23 mouse cellular contexts compared by ENCODE assay signal in genomic region chr13:69764646-69765045, GRCm38 (mm10). TPM values are rescaled to one million over a fixed set of nuclear protein-coding genes. Genes with fewer than 3 reads are reported as not detected.
DNase-seq lines count a peak whose midpoint lies in the region; ATAC-seq and TF ChIP-seq lines count a peak whose summit lies in the region.
"Had no signal": no experiment of that assay in that cellular context is flagged by ENCODE, and none has a peak within 500 bp of the region (broad histone marks: within the 10 kb centered on the region; RNA-seq: fewer than 3 reads in every experiment).

No protein-coding gene starts in this region.

- ATAC-seq in forebrain, embryonic 14.5 days, result no peak
- ATAC-seq in forebrain, embryonic 16.5 days, result no peak
- no peak for ATAC-seq in midbrain, embryonic 13.5 days
- ATAC-seq in midbrain, postnatal 0 days (ENCODE audit: low FRiP score), result no peak
- ATAC-seq: activated CD4-positive, CD25-positive, alpha-beta regulatory T cell, adult 4 months had no signal

- H3K4me3 ChIP-seq in forebrain, embryonic 14.5 days (ENCODE audit: low read depth, low read length), result no peak overlapping the region
- no peak overlapping the region for H3K4me3 ChIP-seq in forebrain, embryonic 16.5 days (replicated peaks; ENCODE audit: low read length)
- no peak overlapping the region for H3K4me3 ChIP-seq in midbrain, embryonic 13.5 days (replicated peaks)
- no peak overlapping the region for H3K4me3 ChIP-seq in midbrain, postnatal 0 days (ENCODE audit: low read depth, low read length)
- H3K4me3 ChIP-seq: embryonic facial prominence, embryonic 12.5 days; embryonic facial prominence, embryonic 15.5 days; gastrocnemius, adult 2 months; hindbrain, embryonic 12.5 days; hindbrain, embryonic 15.5 days had no signal

- H3K27me3 ChIP-seq in forebrain, embryonic 14.5 days (replicated peaks; ENCODE audit: control insufficient read depth, insufficient read depth, low read length), result no peaks in the 10 kb centered on the region
- no peaks in the 10 kb centered on the region for H3K27me3 ChIP-seq in forebrain, embryonic 16.5 days (replicated peaks; ENCODE audit: control insufficient read depth, insufficient read depth, low read length)
- no peaks in the 10 kb centered on the region for H3K27me3 ChIP-seq in midbrain, embryonic 13.5 days
- H3K27me3 ChIP-seq in midbrain, postnatal 0 days (ENCODE audit: insufficient read depth, low read length), result no peaks in the 10 kb centered on the region
- H3K27me3 ChIP-seq: embryonic facial prominence, embryonic 12.5 days; embryonic facial prominence, embryonic 15.5 days; hindbrain, embryonic 12.5 days; hindbrain, embryonic 15.5 days had no signal

- no peak overlapping the region for H3K9ac ChIP-seq in forebrain, embryonic 14.5 days (ENCODE audit: low read length)
- H3K9ac ChIP-seq in forebrain, embryonic 16.5 days (replicated peaks; ENCODE audit: low read depth, low read length), result no peak overlapping the region
- no peak overlapping the region for H3K9ac ChIP-seq in midbrain, embryonic 13.5 days (replicated peaks)
- no peak overlapping the region for H3K9ac ChIP-seq in midbrain, postnatal 0 days (replicated peaks; ENCODE audit: low read length, poor library complexity, severe bottlenecking)
- H3K9ac ChIP-seq: embryonic facial prominence, embryonic 12.5 days; embryonic facial prominence, embryonic 15.5 days; hindbrain, embryonic 12.5 days; hindbrain, embryonic 15.5 days had no signal

- no peaks in the 10 kb centered on the region for H3K4me1 ChIP-seq in forebrain, embryonic 14.5 days (ENCODE audit: control insufficient read depth, insufficient read depth, low read length)
- H3K4me1 ChIP-seq in forebrain, embryonic 16.5 days (replicated peaks; ENCODE audit: control insufficient read depth, insufficient read depth, low read length), result peaks cover 15% of the 10 kb centered on the region
- H3K4me1 ChIP-seq in midbrain, embryonic 13.5 days (replicated peaks), result no peaks in the 10 kb centered on the region
- no peaks in the 10 kb centered on the region for H3K4me1 ChIP-seq in midbrain, postnatal 0 days (ENCODE audit: insufficient read depth, low read length)
- H3K4me1 ChIP-seq: embryonic facial prominence, embryonic 12.5 days; embryonic facial prominence, embryonic 15.5 days; hindbrain, embryonic 12.5 days; hindbrain, embryonic 15.5 days had no signal

- no peak for TF ChIP-seq CTCF in midbrain, postnatal 0 days (IDR thresholded peaks at IDR 0.05)

- WGBS in forebrain, embryonic 14.5 days, result 63% methylated on average over 9 of the region's 9 CpGs
- WGBS in forebrain, embryonic 16.5 days, result 45% methylated on average over 9 of the region's 9 CpGs
- WGBS in midbrain, embryonic 13.5 days, result 64% methylated on average over 9 of the region's 9 CpGs
- 51% methylated on average over 9 of the region's 9 CpGs for WGBS in midbrain, postnatal 0 days

- no peak overlapping the region for H3K27ac ChIP-seq in forebrain, embryonic 14.5 days (ENCODE audit: low read depth, low read length)
- H3K27ac ChIP-seq in forebrain, embryonic 16.5 days (ENCODE audit: low read length), result no peak overlapping the region
- 0 out of 2 replicates have a peak overlapping the region, but pooled peaks have one; percentile 19 for H3K27ac ChIP-seq in midbrain, embryonic 13.5 days
- no peak overlapping the region for H3K27ac ChIP-seq in midbrain, postnatal 0 days (ENCODE audit: low read depth, low read length)
- H3K27ac ChIP-seq: embryonic facial prominence, embryonic 12.5 days; embryonic facial prominence, embryonic 15.5 days; gastrocnemius, adult 2 months; hindbrain, embryonic 12.5 days; hindbrain, embryonic 15.5 days had no signal

- no peaks in the 10 kb centered on the region for H3K9me3 ChIP-seq in forebrain, embryonic 14.5 days (replicated peaks; ENCODE audit: control insufficient read depth, low read length)
- H3K9me3 ChIP-seq in forebrain, embryonic 16.5 days (ENCODE audit: control insufficient read depth, low read length), result no peaks in the 10 kb centered on the region
- H3K9me3 ChIP-seq in midbrain, embryonic 13.5 days, result no peaks in the 10 kb centered on the region
- H3K9me3 ChIP-seq in midbrain, postnatal 0 days (ENCODE audit: low read length), result no peaks in the 10 kb centered on the region
- H3K9me3 ChIP-seq: embryonic facial prominence, embryonic 12.5 days; embryonic facial prominence, embryonic 15.5 days; hindbrain, embryonic 12.5 days; hindbrain, embryonic 15.5 days had no signal

- DNase-seq in forebrain, embryonic 14.5 days (ENCODE audit: low spot score), result peak; percentile 32
- peak; percentile 37 for DNase-seq in layer of hippocampus, adult 11-12 months (ENCODE audit: low spot score)
- no peak for DNase-seq in layer of hippocampus, adult 9-10 months (ENCODE audit: low spot score)
- no peak for DNase-seq in midbrain, postnatal 0 days (ENCODE audit: low spot score)
- DNase-seq: adrenal gland, adult 8-10 months; adrenal gland, postnatal 25 days; cerebellum, adult 11 months; cerebellum, adult 2 months; cerebellum, adult 9-11 months; cerebellum, postnatal 25 days; gastrocnemius, adult 2 months; gastrocnemius, postnatal 14 days; heart, adult 11 months had no signal

- no peak overlapping the region for H3K4me2 ChIP-seq in forebrain, embryonic 14.5 days (ENCODE audit: low read length)
- no peak overlapping the region for H3K4me2 ChIP-seq in forebrain, embryonic 16.5 days (ENCODE audit: low read length)
- no peak overlapping the region for H3K4me2 ChIP-seq in midbrain, embryonic 13.5 days (replicated peaks)
- no peak overlapping the region for H3K4me2 ChIP-seq in midbrain, postnatal 0 days (ENCODE audit: low read depth, low read length, poor library complexity, severe bottlenecking)
- H3K4me2 ChIP-seq: embryonic facial prominence, embryonic 12.5 days; embryonic facial prominence, embryonic 15.5 days; heart, embryonic 11.5 days; hindbrain, embryonic 12.5 days; hindbrain, embryonic 15.5 days had no signal

- H3K36me3 ChIP-seq in forebrain, embryonic 14.5 days (ENCODE audit: control insufficient read depth, insufficient read depth, low read length), result no peaks in the 10 kb centered on the region
- H3K36me3 ChIP-seq in forebrain, embryonic 16.5 days (ENCODE audit: control insufficient read depth, insufficient read depth), result no peaks in the 10 kb centered on the region
- H3K36me3 ChIP-seq in midbrain, embryonic 13.5 days, result no peaks in the 10 kb centered on the region
- H3K36me3 ChIP-seq in midbrain, postnatal 0 days (ENCODE audit: insufficient read depth, low read length), result no peaks in the 10 kb centered on the region
- H3K36me3 ChIP-seq: embryonic facial prominence, embryonic 12.5 days; embryonic facial prominence, embryonic 15.5 days; hindbrain, embryonic 12.5 days; hindbrain, embryonic 15.5 days had no signal

RNA-seq across cellular contexts. Expression of gene Ube2ql1, which starts 25.0 kb away (rescaled TPM):
- 31.7 and 35.4 TPM in 2 replicates for polyA plus RNA-seq in forebrain, embryonic 14.5 days (2014; fragmentation: Nextera tagmentation; extraction: Ambion mirVana)
- 26.4 and 32.4 TPM in 2 replicates for polyA plus RNA-seq in forebrain, embryonic 16.5 days (2015; fragmentation: Nextera tagmentation; extraction: Ambion mirVana)
- polyA plus RNA-seq in midbrain, embryonic 13.5 days (2015; fragmentation: Nextera tagmentation; extraction: Ambion mirVana), result 16.2 and 17.0 TPM in 2 replicates
- 145 and 157 TPM in 2 replicates for total RNA-seq in midbrain, postnatal 0 days (2014; rRNA removed)
- 25.1 and 25.8 TPM in 2 replicates for polyA plus RNA-seq in midbrain, postnatal 0 days (2015; fragmentation: Nextera tagmentation; extraction: Ambion mirVana)
- total RNA-seq: common myeloid progenitor, adult 5-6 weeks; hematopoietic stem cell, adult 5-6 weeks had no signal
- polyA plus RNA-seq: activated CD4-positive, CD25-positive, alpha-beta regulatory T cell, adult 4 months had no signal

RNA-seq across cellular contexts. Expression of gene Med10, which starts 37.5 kb away (rescaled TPM):
- 180 and 181 TPM in 2 replicates for polyA plus RNA-seq in forebrain, embryonic 14.5 days (2014; fragmentation: Nextera tagmentation; extraction: Ambion mirVana)
- 168 and 178 TPM in 2 replicates for polyA plus RNA-seq in forebrain, embryonic 16.5 days (2015; fragmentation: Nextera tagmentation; extraction: Ambion mirVana)
- polyA plus RNA-seq in midbrain, embryonic 13.5 days (2015; fragmentation: Nextera tagmentation; extraction: Ambion mirVana), result 175 and 177 TPM in 2 replicates
- total RNA-seq in midbrain, postnatal 0 days (2014; rRNA removed), result 47.2 and 50.5 TPM in 2 replicates
- 143 and 144 TPM in 2 replicates for polyA plus RNA-seq in midbrain, postnatal 0 days (2015; fragmentation: Nextera tagmentation; extraction: Ambion mirVana)

Comparison
In these comparisons a context has a peak if more than half of its experiments do, and no peak if none do; other contexts are left out.
1. DNase-seq: peak in forebrain, embryonic 14.5 days (single experiment) and layer of hippocampus, adult 11-12 months (single experiment); none in layer of hippocampus, adult 9-10 months (single experiment) and midbrain, postnatal 0 days (single experiment).